Mouse (Mus musculus) stomach, embryonic 15.5 days (tissue): Measurements from ENCODE around the gene Npc1l1. TPM values are rescaled to one million over a fixed set of nuclear protein-coding genes. Genes with fewer than 3 reads are reported as not detected.
"Not testable (repeated sequence)": the region's sequence is repeated elsewhere in the genome, so short reads cannot be mapped to it uniquely, and the experiment has no call there.

Experiments used
- ATAC-seq: fragments of 200-750 bp; cut with Nextera tagmentation; 2 replicates; pipeline ENCODE4 v1.8.0; 2017; ENCODE audit warnings: low read depth, moderate number of reproducible peaks, moderate TSS enrichment; ENCODE audit not compliant: insufficient read depth, low FRiP score
- H3K27ac ChIP-seq: fragments of 300-500 bp; sonication (generic); 2 replicates; pipeline ENCODE4 v1.5.1; 2015; ENCODE audit warnings: mild to moderate bottlenecking, inconsistent platforms
- H3K27me3 ChIP-seq: fragments of 300-500 bp; sonication (generic); replicated peaks from 2 replicates; pipeline ENCODE4 v1.6.1; 2015; ENCODE audit warnings: inconsistent platforms
- H3K36me3 ChIP-seq: fragments of 300-500 bp; sonication (generic); 2 replicates; pipeline ENCODE4 v1.6.1; 2015; ENCODE audit warnings: inconsistent platforms
- H3K4me1 ChIP-seq: fragments of 300-500 bp; sonication (generic); 2 replicates; pipeline ENCODE4 v1.6.1; 2015; ENCODE audit warnings: inconsistent platforms
- H3K4me2 ChIP-seq: fragments of 300-500 bp; sonication (generic); 2 replicates; pipeline ENCODE4 v1.6.1; 2015; ENCODE audit warnings: mild to moderate bottlenecking, inconsistent platforms
- H3K4me3 ChIP-seq: fragments of 300-500 bp; sonication (generic); replicated peaks from 2 replicates; pipeline ENCODE4 v1.5.1; 2015; ENCODE audit warnings: inconsistent platforms
- H3K9ac ChIP-seq: fragments of 300-500 bp; sonication (generic); 2 replicates; pipeline ENCODE4 v1.6.1; 2015; ENCODE audit warnings: inconsistent platforms
- H3K9me3 ChIP-seq: fragments of 300-500 bp; sonication (generic); 2 replicates; pipeline ENCODE4 v1.6.1; 2016; ENCODE audit warnings: inconsistent platforms
- whole genome bisulfite sequencing: fragments of 180-500 bp; shearing (Covaris S2); methylation state at CpG from one replicate; pipeline ENCODE4 v1.1.7; 2015; 5-methylcytosine and 5-hydroxymethylcytosine counted together
- polyA plus RNA-seq: library from polyadenylated mRNA; unstranded; fragments of >200 nt; fragmentation: Nextera tagmentation; extraction: Ambion mirVana; gene quantifications from 2 replicates; pipeline ENCODE4 v1.2.1, GENCODE M21; 2015

The Npc1l1 gene
- 2.0 and 2.3 TPM in 2 replicates for polyA plus RNA-seq

- 64% methylated on average over 7 of the region's 7 CpGs for WGBS
Observed at GRCm38 (mm10) chr11:6230012-6230411, at the start of gene Npc1l1. Npc1l1 (minus strand) TSS chr11:6230143.

GRCm38 (mm10) chr11:6276466-6276865, 46.5 kb upstream of the Npc1l1 start:
- Histone ChIP-seq H3K4me2 (no peak overlapping the region), H3K9me3 (no peaks in the 10 kb centered on the region), H3K27me3 (no peaks in the 10 kb centered on the region), H3K9ac (no peak overlapping the region), H3K4me1 (peaks cover 16% of the 10 kb centered on the region; the same call in 1 of the 2 replicates), H3K4me3 (no peak overlapping the region), H3K27ac (no peak overlapping the region), H3K36me3 (peaks cover 6% of the 10 kb centered on the region; the same call in 1 of the 2 replicates)
- ATAC-seq: no peak
- 62% methylated on average over 3 of the region's 3 CpGs for WGBS

More at GRCm38 (mm10) chr11:6230012-6230411, at the start of gene Npc1l1:
- Histone ChIP-seq H3K27me3 (no peaks in the 10 kb centered on the region), H3K27ac (no peak within 1 kb of the TSS), H3K9ac (no peak within 1 kb of the TSS), H3K4me2 (no peak within 1 kb of the TSS), H3K4me1 (no peaks in the 10 kb centered on the region), H3K4me3 (no peak within 1 kb of the TSS), H3K9me3 (0 out of 2 replicates have a peak, but pooled peaks cover 2% of the 10 kb centered on the region), H3K36me3 (no peaks in the 10 kb centered on the region)
- no peak for ATAC-seq

GRCm38 (mm10) chr11:6275094-6275484, 45.1 kb upstream of the Npc1l1 start:
- ATAC-seq: peak; percentile 5; the same call in 1 of the 2 replicates
- Histone ChIP-seq H3K9ac (peak overlapping the region; percentile 11; the same call in 1 of the 2 replicates), H3K4me3 (peak overlapping the region; percentile 92), H3K4me1 (peaks cover 16% of the 10 kb centered on the region; the same call in 1 of the 2 replicates), H3K27ac (0 out of 2 replicates have a peak overlapping the region, but pooled peaks have one; percentile 51), H3K4me2 (peak overlapping the region; percentile 83), H3K9me3 (no peaks in the 10 kb centered on the region), H3K36me3 (peaks cover 10% of the 10 kb centered on the region; the same call in 1 of the 2 replicates), H3K27me3 (no peaks in the 10 kb centered on the region)
- WGBS: 20% methylated on average over 7 of the region's 7 CpGs

- H3K27me3 ChIP-seq: no peaks in the 10 kb centered on the region
- H3K27ac ChIP-seq: peak within 1 kb of the TSS; percentile 51; the same call in 1 of the 2 replicates
- H3K4me3 ChIP-seq: peak within 1 kb of the TSS; percentile 92
- peak within 1 kb of the TSS; percentile 87 for H3K9ac ChIP-seq
- peaks cover 10% of the 10 kb centered on the region; the same call in 1 of the 2 replicates for H3K36me3 ChIP-seq
- H3K4me2 ChIP-seq: peak within 1 kb of the TSS; percentile 83
- peak; percentile 97 for ATAC-seq
- H3K9me3 ChIP-seq: no peaks in the 10 kb centered on the region
- under 1% methylated on average over 39 of the region's 39 CpGs for WGBS
- H3K4me1 ChIP-seq: peaks cover 16% of the 10 kb centered on the region; the same call in 1 of the 2 replicates
Observed at GRCm38 (mm10) chr11:6274387-6275093, 44.6 kb upstream of the Npc1l1 start, which contains the start of gene Tmed4. Tmed4 (minus strand) TSS chr11:6274870.

GRCm38 (mm10) chr11:6273607-6274006, 43.7 kb upstream of the Npc1l1 start:
- Histone ChIP-seq H3K36me3 (peaks cover 10% of the 10 kb centered on the region; the same call in 1 of the 2 replicates), H3K4me3 (peak overlapping the region; percentile 92), H3K27ac (no peak overlapping the region), H3K9me3 (no peaks in the 10 kb centered on the region), H3K4me1 (peaks cover 16% of the 10 kb centered on the region; the same call in 1 of the 2 replicates), H3K27me3 (no peaks in the 10 kb centered on the region), H3K4me2 (peak overlapping the region; percentile 83), H3K9ac (peak overlapping the region; percentile 87; the same call in 1 of the 2 replicates)
- 34% methylated on average over 11 of the region's 11 CpGs for WGBS
- no peak for ATAC-seq

GRCm38 (mm10) chr11:6267320-6268254, 37.6 kb upstream of the Npc1l1 start, which contains the start of gene Ddx56:
Ddx56 (minus strand) TSS chr11:6267772.
- Histone ChIP-seq H3K4me1 (peaks cover 8% of the 10 kb centered on the region), H3K27ac (peak within 1 kb of the TSS; percentile 97), H3K27me3 (no peaks in the 10 kb centered on the region), H3K9ac (peak within 1 kb of the TSS; percentile 97), H3K4me3 (peak within 1 kb of the TSS; percentile 95), H3K9me3 (no peaks in the 10 kb centered on the region), H3K36me3 (peaks cover 45% of the 10 kb centered on the region), H3K4me2 (peak within 1 kb of the TSS; percentile 70)
- ATAC-seq: peak; percentile 96
- WGBS: 2% methylated on average over 50 of the region's 50 CpGs

GRCm38 (mm10) chr11:6266621-6267020, 36.7 kb upstream of the Npc1l1 start:
- WGBS: 62% methylated on average over 9 of the region's 9 CpGs
- Histone ChIP-seq H3K4me3 (peak overlapping the region; percentile 95), H3K27me3 (no peaks in the 10 kb centered on the region), H3K36me3 (peaks cover 50% of the 10 kb centered on the region), H3K9ac (peak overlapping the region; percentile 97), H3K4me1 (peaks cover 8% of the 10 kb centered on the region), H3K4me2 (peak overlapping the region; percentile 70), H3K9me3 (no peaks in the 10 kb centered on the region), H3K27ac (no peak overlapping the region)
- ATAC-seq: no peak

- Histone ChIP-seq H3K4me1 (peaks cover 5% of the 10 kb centered on the region), H3K9ac (no peak overlapping the region), H3K27me3 (no peaks in the 10 kb centered on the region), H3K36me3 (peaks cover 69% of the 10 kb centered on the region), H3K4me2 (no peak overlapping the region), H3K4me3 (no peak overlapping the region), H3K9me3 (no peaks in the 10 kb centered on the region), H3K27ac (no peak overlapping the region)
- WGBS: 79% methylated on average over 10 of the region's 10 CpGs
- ATAC-seq: no peak
Observed at GRCm38 (mm10) chr11:6261434-6262082, 31.6 kb upstream of the Npc1l1 start.

- Histone ChIP-seq H3K9ac (no peak overlapping the region), H3K9me3 (no peaks in the 10 kb centered on the region), H3K4me3 (no peak overlapping the region), H3K4me1 (no peaks in the 10 kb centered on the region), H3K36me3 (peaks cover 51% of the 10 kb centered on the region), H3K27ac (no peak overlapping the region), H3K4me2 (no peak overlapping the region), H3K27me3 (no peaks in the 10 kb centered on the region)
- 95% methylated on average over 7 of the region's 7 CpGs for WGBS
- ATAC-seq: no peak
Observed at GRCm38 (mm10) chr11:6259413-6259812, 29.5 kb upstream of the Npc1l1 start.

- 76% methylated on average over 6 of the region's 6 CpGs for WGBS
- ATAC-seq: 0 out of 2 replicates have a peak, but pooled peaks have one; percentile 17
Observed at GRCm38 (mm10) chr11:6256490-6257072, 26.6 kb upstream of the Npc1l1 start.

GRCm38 (mm10) chr11:6254602-6255001, 24.7 kb upstream of the Npc1l1 start:
- not testable (repeated sequence) for H3K4me2 ChIP-seq, ATAC-seq, H3K4me1 ChIP-seq, H3K27me3 ChIP-seq, H3K9ac ChIP-seq, H3K27ac ChIP-seq, H3K4me3 ChIP-seq, H3K9me3 ChIP-seq
- H3K36me3 ChIP-seq: peaks cover 10% of the 10 kb centered on the region; the same call in 1 of the 2 replicates
- 91% methylated on average over 2 of the region's 2 CpGs for WGBS

More at GRCm38 (mm10) chr11:6256490-6257072, 26.6 kb upstream of the Npc1l1 start:
- H3K4me3 ChIP-seq: no peak overlapping the region
- H3K27me3 ChIP-seq: no peaks in the 10 kb centered on the region
- H3K27ac ChIP-seq: no peak overlapping the region
- H3K9me3 ChIP-seq: no peaks in the 10 kb centered on the region
- no peak overlapping the region for H3K4me2 ChIP-seq
- no peaks in the 10 kb centered on the region for H3K4me1 ChIP-seq
- H3K36me3 ChIP-seq: peaks cover 25% of the 10 kb centered on the region
- no peak overlapping the region for H3K9ac ChIP-seq
